Mouse (Mus musculus): ENCODE measurements around the gene Slc22a14.

Slc22a14 gene

GRCm38 (mm10) chr9:119365284-119365683 lies at the start of gene Slc22a14:
Gene Slc22a14 (minus strand): TSS chr9:119365553.
- no peak for DNase-seq (ENCODE audit: low read depth, low spot score)

DNA sequence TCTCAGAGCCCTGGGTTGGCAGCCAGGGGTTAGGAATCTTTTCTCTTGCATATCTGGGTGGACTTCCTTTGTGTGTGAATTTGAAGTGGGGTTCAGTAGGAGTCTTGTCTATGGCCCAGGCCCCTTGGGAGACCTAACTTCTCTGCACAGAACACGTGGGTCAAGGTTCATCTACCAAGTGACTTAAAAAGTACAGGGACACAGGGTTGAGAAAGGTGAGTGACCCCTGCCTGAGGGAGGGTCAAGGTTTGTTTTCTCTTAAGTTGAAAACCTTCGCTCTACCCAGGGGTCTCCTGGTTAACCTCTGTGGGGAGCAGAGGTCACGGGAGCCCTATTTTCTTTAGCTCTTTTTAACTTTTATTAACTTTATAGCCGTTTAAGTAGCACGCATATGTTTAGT lies 44.5 kb upstream of the Slc22a14 start:
- no peak for DNase-seq (ENCODE audit: low read depth, low spot score)

DNA sequence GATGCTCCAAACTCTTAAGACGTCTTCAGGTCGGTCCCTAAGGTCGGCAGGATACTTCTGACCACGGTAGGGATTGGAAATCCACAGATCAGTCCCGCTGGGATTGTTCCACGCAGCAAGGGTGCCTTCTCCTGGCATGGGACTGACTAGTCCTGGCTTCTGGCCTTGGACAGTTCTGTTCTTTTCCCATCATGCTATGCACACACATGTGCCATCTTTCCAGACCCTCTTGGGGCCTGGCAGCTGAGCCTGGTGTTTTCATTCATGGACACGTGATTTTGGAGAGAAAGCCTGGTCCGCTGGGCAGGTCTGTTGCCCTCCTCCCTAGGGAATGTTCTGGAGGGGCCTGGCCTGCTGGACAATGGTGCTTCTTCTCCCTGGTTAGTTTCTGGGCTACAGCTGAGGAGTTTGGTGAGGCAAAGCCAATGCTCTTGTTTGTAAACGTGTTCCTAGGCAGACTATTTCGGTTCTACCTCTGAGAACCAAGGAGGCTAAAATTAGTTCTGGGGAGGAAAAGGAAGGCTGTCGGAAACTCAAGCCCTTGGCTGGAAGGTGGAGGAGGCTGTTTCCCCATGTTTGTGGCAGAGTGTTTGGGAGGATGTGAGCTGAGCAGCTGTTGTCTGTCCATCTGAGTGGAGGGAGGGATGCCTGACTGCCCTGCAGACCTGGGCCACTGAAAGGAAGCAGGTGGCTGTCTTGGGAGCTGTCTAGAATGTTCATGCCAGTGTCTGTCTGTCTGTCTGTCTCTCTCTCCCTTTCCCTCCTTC lies 43.7 kb upstream of the Slc22a14 start:
- DNase-seq (ENCODE audit: low read depth, low spot score), result no peak

GRCm38 (mm10) chr9:119407884-119408283 lies 42.5 kb upstream of the Slc22a14 start:
- DNase-seq (ENCODE audit: low read depth, low spot score), result no peak

DNA sequence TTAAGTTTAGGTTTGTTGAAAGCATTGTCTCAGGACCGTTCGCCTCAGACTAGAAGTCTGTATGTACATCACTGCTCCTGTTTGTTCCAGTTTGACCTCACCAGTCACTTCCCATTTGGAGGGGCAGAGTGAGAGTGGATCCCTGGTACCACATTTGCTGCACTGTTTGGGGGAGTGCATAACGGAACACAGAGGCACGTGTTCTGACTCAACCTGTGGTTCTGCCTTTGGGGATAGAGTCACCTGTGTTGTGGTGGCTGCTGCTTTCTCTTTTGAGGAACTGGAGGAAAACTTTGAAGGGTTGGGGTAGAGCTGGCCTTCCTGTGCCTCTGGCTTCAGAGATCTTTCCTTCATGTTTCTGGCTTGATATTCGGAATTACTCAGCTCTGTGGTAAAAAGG lies 38.7 kb upstream of the Slc22a14 start:
- no peak for DNase-seq (ENCODE audit: low read depth, low spot score)

DNA sequence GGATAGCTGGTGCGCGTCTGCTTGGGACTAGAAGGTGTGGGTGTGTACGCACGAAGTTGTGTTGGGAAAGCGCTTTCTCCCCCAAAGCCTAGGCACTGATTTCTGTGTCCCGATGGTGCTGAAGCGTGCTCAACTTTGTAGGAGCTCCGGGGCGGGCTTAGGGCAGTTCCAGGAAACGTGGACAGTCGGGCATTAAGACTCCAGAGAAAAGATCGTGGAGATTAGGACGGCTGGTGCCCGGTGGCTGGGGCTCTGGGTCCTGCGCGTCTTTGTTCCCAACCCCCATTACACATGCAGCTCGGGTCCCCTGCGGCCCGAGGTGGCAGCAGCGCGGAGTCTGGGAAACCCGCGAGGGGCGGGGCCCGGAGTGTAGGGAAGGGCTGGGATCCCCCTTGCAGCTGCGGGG lies 37.9 kb upstream of the Slc22a14 start:
- DNase-seq (ENCODE audit: low read depth, low spot score), result no peak

GRCm38 (mm10) chr9:119402253-119403235 lies 37.2 kb upstream of the Slc22a14 start:
- peak; percentile 16 for DNase-seq (ENCODE audit: low read depth, low spot score)

GRCm38 (mm10) chr9:119401801-119402214 lies 36.5 kb upstream of the Slc22a14 start, which contains the start of gene Acvr2b:
Gene Acvr2b (plus strand): TSS chr9:119402118.
- peak; percentile 83 for DNase-seq (ENCODE audit: low read depth, low spot score)

DNA sequence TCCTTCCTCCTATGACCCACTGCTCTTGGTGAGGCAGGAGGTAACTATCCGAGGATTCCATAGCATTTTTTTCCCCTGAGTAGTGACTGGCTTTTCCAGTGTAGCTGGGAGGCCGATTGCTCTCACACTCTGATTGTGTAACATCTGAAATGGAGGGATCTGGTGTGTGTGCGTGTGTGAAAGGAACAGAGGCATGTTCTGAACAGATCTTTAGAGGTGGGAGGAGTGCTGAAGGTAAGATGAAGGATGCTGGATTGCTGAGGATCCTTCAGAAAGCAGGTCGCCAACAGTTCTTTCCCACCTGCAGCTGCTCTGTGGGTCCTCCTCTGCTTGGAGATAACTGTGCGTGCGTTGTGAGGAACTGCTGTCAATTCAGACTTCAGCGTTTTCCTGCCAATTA lies 36.0 kb upstream of the Slc22a14 start:
- DNase-seq (ENCODE audit: low read depth, low spot score), result peak; percentile 22

DNA sequence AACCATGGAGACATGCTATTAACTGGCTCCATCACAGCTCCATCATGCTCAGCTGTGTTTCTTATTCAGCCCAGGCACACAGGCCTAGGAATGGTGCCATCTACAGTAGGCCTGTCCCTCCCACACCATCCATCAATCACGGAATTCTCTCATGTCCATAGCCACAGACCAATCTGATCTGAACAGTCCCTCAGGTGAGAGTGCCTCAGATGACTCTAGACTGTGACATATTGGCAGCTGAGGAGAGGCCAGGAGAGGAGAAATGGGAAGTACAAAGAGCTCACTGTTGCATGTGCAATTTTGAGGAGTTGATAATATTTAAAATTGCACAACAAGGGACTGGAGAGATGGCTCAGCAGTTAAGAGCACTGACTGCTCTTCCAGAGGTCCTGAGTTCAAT lies 29.5 kb upstream of the Slc22a14 start:
- no peak for DNase-seq (ENCODE audit: low read depth, low spot score)

GRCm38 (mm10) chr9:119390214-119390613 lies 24.9 kb upstream of the Slc22a14 start:
- no peak for DNase-seq (ENCODE audit: low read depth, low spot score)

DNA sequence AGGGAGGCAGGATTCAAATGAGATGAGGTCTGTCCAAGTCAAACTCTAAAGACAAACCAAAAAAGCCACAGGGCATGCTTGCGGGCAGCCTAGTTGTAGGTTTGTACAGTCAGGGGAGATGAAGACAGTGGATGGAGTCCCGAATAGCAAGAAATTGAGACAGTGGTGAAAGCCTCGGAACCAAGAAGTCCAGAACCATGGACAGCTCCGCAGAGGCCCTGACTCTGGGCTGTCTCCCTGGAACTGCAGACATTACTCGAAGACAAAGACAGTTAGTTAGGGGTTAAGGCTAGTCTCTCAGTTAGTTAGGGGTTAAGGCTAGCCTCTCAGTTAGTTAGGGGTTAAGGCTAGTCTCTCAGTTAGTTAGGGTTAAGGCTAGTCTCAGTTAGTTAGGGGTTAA lies 23.6 kb upstream of the Slc22a14 start:
- DNase-seq (ENCODE audit: low read depth, low spot score), result peak; percentile 51

- no peak for DNase-seq (ENCODE audit: low read depth, low spot score)
Measured at GRCm38 (mm10) chr9:119382603-119383002, 17.2 kb upstream of the Slc22a14 start.

GRCm38 (mm10) chr9:119378231-119378630 lies 12.9 kb upstream of the Slc22a14 start:
- DNase-seq (ENCODE audit: low read depth, low spot score), result no peak

- no peak for DNase-seq (ENCODE audit: low read depth, low spot score)
Measured at GRCm38 (mm10) chr9:119375556-119375955, 10.2 kb upstream of the Slc22a14 start.

GRCm38 (mm10) chr9:119375008-119375407 lies 9.7 kb upstream of the Slc22a14 start:
- DNase-seq (ENCODE audit: low read depth, low spot score), result no peak

- no peak for DNase-seq (ENCODE audit: low read depth, low spot score)
Measured at GRCm38 (mm10) chr9:119371251-119371650, 5.9 kb upstream of the Slc22a14 start.

GRCm38 (mm10) chr9:119370770-119371169 lies 5.4 kb upstream of the Slc22a14 start:
- peak; percentile 26 for DNase-seq (ENCODE audit: low read depth, low spot score)

DNA sequence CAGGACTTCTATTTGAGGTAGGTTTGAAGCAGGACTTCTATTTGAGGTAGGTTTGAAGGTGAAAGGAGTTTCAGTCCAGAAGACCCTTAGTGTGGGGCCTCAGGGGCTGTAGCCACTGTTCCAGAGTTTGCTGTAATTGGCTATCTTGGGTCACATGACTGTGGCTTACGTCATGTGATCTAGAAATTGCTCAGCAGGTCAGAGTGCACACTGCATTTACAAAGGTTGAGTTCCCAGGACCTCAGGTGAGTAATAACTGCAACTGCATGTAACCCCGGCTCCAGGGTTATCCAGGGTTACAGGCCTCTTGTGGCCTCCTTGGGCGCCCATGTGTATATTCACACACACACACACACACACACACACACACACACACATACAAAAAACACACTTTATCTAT lies 3.0 kb upstream of the Slc22a14 start:
- DNase-seq (ENCODE audit: low read depth, low spot score), result no peak

GRCm38 (mm10) chr9:119363229-119363628 lies 2.1 kb downstream of the Slc22a14 start:
- no peak for DNase-seq (ENCODE audit: low read depth, low spot score)

GRCm38 (mm10) chr9:119361416-119361815 lies 3.9 kb downstream of the Slc22a14 start:
- no peak for DNase-seq (ENCODE audit: low read depth, low spot score)

GRCm38 (mm10) chr9:119358058-119358429 lies 7.3 kb downstream of the Slc22a14 start:
- DNase-seq (ENCODE audit: low read depth, low spot score), result no peak
